Mouse (Mus musculus): ENCODE data around the gene Pacsin1. TPM values are rescaled to one million over a fixed set of nuclear protein-coding genes. Genes with fewer than 3 reads are reported as not detected.

Pacsin1 gene
- 14.0 TPM for polyA plus RNA-seq (2014; fragmentation: Illumina TruSeq; extraction: RNeasy Lipid Tissue Mini Kit (QIAGEN cat#74804); ENCODE audit: low read depth, low replicate concordance)

GRCm38 (mm10) chr17:27655089-27656010, at the start of gene Pacsin1:
Gene Pacsin1 (plus strand): TSS chr17:27655509.

GRCm38 (mm10) chr17:27623360-27624326, 31.7 kb upstream of the Pacsin1 start, which contains the start of gene Nudt3:
Gene Nudt3 (minus strand): TSS chr17:27623495.

GRCm38 (mm10) chr17:27634871-27635574, 20.3 kb upstream of the Pacsin1 start, which contains the start of gene RPS10-NUDT3:
Gene RPS10-NUDT3 (minus strand): TSS chr17:27635222.

GRCm38 (mm10) chr17:27636132-27637020, 18.9 kb upstream of the Pacsin1 start, which contains the start of gene Rps10:
Gene Rps10 (minus strand): TSS chr17:27636669.

GRCm38 (mm10) chr17:27728770-27729169, 73.5 kb downstream of the Pacsin1 start, which contains the start of gene Spdef:
Gene Spdef (minus strand): TSS chr17:27728955.

Other genes starting within 250 kb of the Pacsin1 start
- gene Grm4, start 134.1 kb upstream of the Pacsin1 start, polyA plus RNA-seq (2014; fragmentation: Illumina TruSeq; extraction: RNeasy Lipid Tissue Mini Kit (QIAGEN cat#74804); ENCODE audit: low read depth, low replicate concordance): not detected
- 35.1 TPM for gene Hmga1, start 99.0 kb upstream of the Pacsin1 start, polyA plus RNA-seq (2014; fragmentation: Illumina TruSeq; extraction: RNeasy Lipid Tissue Mini Kit (QIAGEN cat#74804); ENCODE audit: low read depth, low replicate concordance)
- 27.0 TPM for gene AI413582, start 89.8 kb upstream of the Pacsin1 start, polyA plus RNA-seq (2014; fragmentation: Illumina TruSeq; extraction: RNeasy Lipid Tissue Mini Kit (QIAGEN cat#74804); ENCODE audit: low read depth, low replicate concordance)
- 74.8 TPM for gene Nudt3, start 32.0 kb upstream of the Pacsin1 start, polyA plus RNA-seq (2014; fragmentation: Illumina TruSeq; extraction: RNeasy Lipid Tissue Mini Kit (QIAGEN cat#74804); ENCODE audit: low read depth, low replicate concordance)
- gene RPS10-NUDT3, start 20.3 kb upstream of the Pacsin1 start, polyA plus RNA-seq (2014; fragmentation: Illumina TruSeq; extraction: RNeasy Lipid Tissue Mini Kit (QIAGEN cat#74804); ENCODE audit: low read depth, low replicate concordance): not detected
- 1,364 TPM for gene Rps10, start 18.8 kb upstream of the Pacsin1 start, polyA plus RNA-seq (2014; fragmentation: Illumina TruSeq; extraction: RNeasy Lipid Tissue Mini Kit (QIAGEN cat#74804); ENCODE audit: low read depth, low replicate concordance)
- gene Spdef, start 73.4 kb downstream of the Pacsin1 start, polyA plus RNA-seq (2014; fragmentation: Illumina TruSeq; extraction: RNeasy Lipid Tissue Mini Kit (QIAGEN cat#74804); ENCODE audit: low read depth, low replicate concordance): 1.3 TPM
- 83.1 TPM for gene D17Wsu92e, start 165.1 kb downstream of the Pacsin1 start, polyA plus RNA-seq (2014; fragmentation: Illumina TruSeq; extraction: RNeasy Lipid Tissue Mini Kit (QIAGEN cat#74804); ENCODE audit: low read depth, low replicate concordance)
- gene Snrpc, start 182.6 kb downstream of the Pacsin1 start, polyA plus RNA-seq (2014; fragmentation: Illumina TruSeq; extraction: RNeasy Lipid Tissue Mini Kit (QIAGEN cat#74804); ENCODE audit: low read depth, low replicate concordance): 68.7 TPM
- gene Uhrf1bp1, start 200.9 kb downstream of the Pacsin1 start, polyA plus RNA-seq (2014; fragmentation: Illumina TruSeq; extraction: RNeasy Lipid Tissue Mini Kit (QIAGEN cat#74804); ENCODE audit: low read depth, low replicate concordance): 9.0 TPM

All from adipose tissue, adult 10 weeks (tissue).